Mouse (Mus musculus) testis, adult 2 months (tissue): Measurements from ENCODE around the gene Xdh.

Source experiments
- CTCF ChIP-seq: fragments of 200-500 bp; IDR thresholded peaks from 2 replicates; pipeline ENCODE4 v1.5.1; 2012; ENCODE audit warnings: low read depth, mild to moderate bottlenecking, inconsistent platforms, low read length, moderate library complexity; ENCODE audit not compliant: control insufficient read depth, insufficient read depth, insufficient replicate concordance
- POLR2A ChIP-seq: fragments of 200-500 bp; IDR thresholded peaks from 2 replicates; pipeline ENCODE4 v1.6.1; 2012; ENCODE audit warnings: low read depth, mild to moderate bottlenecking, inconsistent platforms, low read length, moderate library complexity; ENCODE audit not compliant: control insufficient read depth

- TF ChIP-seq POLR2A (no peak), CTCF (no peak)
Measured at GRCm38 (mm10) chr17:73944661-73945060, 5.3 kb downstream of the Xdh start.
